In the genomic region with DNA sequence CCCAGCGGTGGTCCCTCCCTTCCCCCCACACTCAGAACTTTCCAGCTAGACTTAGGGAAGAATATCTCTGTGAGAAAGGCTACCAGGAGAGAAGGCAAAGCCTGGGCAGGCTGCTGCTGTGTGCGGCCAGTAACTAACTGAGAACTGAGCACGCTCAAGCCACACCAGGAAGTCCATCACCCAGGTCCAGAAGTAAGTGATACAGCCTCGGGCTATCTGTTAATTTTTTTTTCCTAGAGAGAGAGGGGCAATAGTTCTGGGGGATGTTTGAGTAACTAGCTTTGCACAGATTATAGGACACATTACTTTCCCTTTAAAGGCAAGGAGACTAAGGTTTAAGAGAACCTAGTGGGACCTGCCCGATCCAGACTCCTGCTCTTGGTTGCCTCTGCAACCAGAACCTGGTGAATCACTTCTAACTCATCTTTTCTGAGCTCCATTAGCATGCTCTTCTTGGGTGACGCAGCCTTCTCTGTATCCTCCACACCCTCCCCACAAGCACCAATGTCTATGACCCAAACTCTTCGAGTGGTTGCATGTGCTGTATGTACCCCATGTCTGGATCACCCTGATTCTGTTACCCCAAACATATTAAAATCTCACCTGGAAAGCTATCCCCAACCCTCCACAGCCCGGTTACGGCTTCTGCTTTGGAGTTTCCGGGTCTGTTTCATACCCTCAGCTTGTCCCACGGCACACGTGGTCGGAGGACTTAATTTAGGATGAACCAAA, we compare ENCODE assay signal across 8 mouse cellular contexts. TPM values are rescaled to one million over a fixed set of nuclear protein-coding genes. Genes with fewer than 3 reads are reported as not detected.
DNase-seq lines count a peak whose midpoint lies in the region; ATAC-seq and TF ChIP-seq lines count a peak whose summit lies in the region.

No protein-coding gene starts in this region.

- peak overlapping the region; percentile 86 for H3K9ac ChIP-seq in heart, embryonic 12.5 days
- peak overlapping the region; percentile 83 for H3K9ac ChIP-seq in CH12.LX (ENCODE audit: insufficient read depth, low read depth)
- H3K9ac ChIP-seq in embryonic facial prominence, embryonic 15.5 days, result peak overlapping the region; percentile 60
- H3K9ac ChIP-seq in limb, embryonic 11.5 days (ENCODE audit: low read length), result peak overlapping the region; percentile 90
- H3K9ac ChIP-seq in neural tube, embryonic 12.5 days, result peak overlapping the region; percentile 87

- no peaks in the 10 kb centered on the region for H3K27me3 ChIP-seq in heart, embryonic 12.5 days (replicated peaks)
- H3K27me3 ChIP-seq in CH12.LX (replicated peaks), result no peaks in the 10 kb centered on the region
- no peaks in the 10 kb centered on the region for H3K27me3 ChIP-seq in embryonic facial prominence, embryonic 15.5 days
- H3K27me3 ChIP-seq in limb, embryonic 11.5 days (ENCODE audit: control insufficient read depth, insufficient read depth, low read length), result no peaks in the 10 kb centered on the region
- H3K27me3 ChIP-seq in neural tube, embryonic 12.5 days (replicated peaks), result no peaks in the 10 kb centered on the region

- no peak for TF ChIP-seq RAD21 in CH12.LX (IDR thresholded peaks at IDR 0.05; ENCODE audit: low read depth, low read length)

- peaks cover 24% of the 10 kb centered on the region for H3K4me1 ChIP-seq in heart, embryonic 12.5 days (replicated peaks)
- H3K4me1 ChIP-seq in CH12.LX (ENCODE audit: control insufficient read depth in 1 of 2, insufficient read depth in 2 of 2), result peaks cover 16 to 51% of the 10 kb centered on the region in 2 experiments
- H3K4me1 ChIP-seq in embryonic facial prominence, embryonic 15.5 days, result peaks cover 23% of the 10 kb centered on the region
- H3K4me1 ChIP-seq in limb, embryonic 11.5 days (ENCODE audit: control insufficient read depth, insufficient read depth, low read length), result 0 out of 2 replicates have a peak, but pooled peaks cover 6% of the 10 kb centered on the region
- peaks cover 21% of the 10 kb centered on the region for H3K4me1 ChIP-seq in neural tube, embryonic 12.5 days

- 0 out of 2 replicates have a peak, but pooled peaks have one; percentile 18 for ATAC-seq in heart, embryonic 12.5 days (ENCODE audit: insufficient number of reproducible peaks, low FRiP score)
- 0 out of 2 replicates have a peak, but pooled peaks have one; percentile 6 for ATAC-seq in embryonic facial prominence, embryonic 15.5 days (ENCODE audit: insufficient number of reproducible peaks, low FRiP score, low TSS enrichment, low read depth)
- ATAC-seq in limb, embryonic 11.5 days (ENCODE audit: insufficient number of reproducible peaks, low FRiP score, low TSS enrichment, low read depth), result no peak
- ATAC-seq in neural tube, embryonic 12.5 days (ENCODE audit: low FRiP score, low read depth), result 0 out of 2 replicates have a peak, but pooled peaks have one; percentile 8

- H3K27ac ChIP-seq in heart, embryonic 12.5 days (ENCODE audit: poor library complexity, severe bottlenecking), result peak overlapping the region; percentile 50; the same call in 1 of the 2 replicates
- peak overlapping the region; percentile 54; the same call in 1 of the 2 replicates for H3K27ac ChIP-seq in CH12.LX (ENCODE audit: insufficient read depth, low read depth)
- H3K27ac ChIP-seq in embryonic facial prominence, embryonic 15.5 days (replicated peaks), result peak overlapping the region; percentile 58; the same call in 1 of the 2 replicates
- no peak overlapping the region for H3K27ac ChIP-seq in limb, embryonic 11.5 days (replicated peaks; ENCODE audit: low read depth, low read length)
- H3K27ac ChIP-seq in neural tube, embryonic 12.5 days, result no peak overlapping the region

- peak overlapping the region; percentile 82 for H3K4me3 ChIP-seq in heart, embryonic 12.5 days
- H3K4me3 ChIP-seq in CH12.LX (replicated peaks in 1 of 3; ENCODE audit: low read depth in 2 of 3, low read length in 2 of 3, poor library complexity in 1 of 3), result peak overlapping the region; percentile 91 to 95 (median 93)
- peak overlapping the region; percentile 87 for H3K4me3 ChIP-seq in embryonic facial prominence, embryonic 15.5 days (replicated peaks)
- peak overlapping the region; percentile 88 for H3K4me3 ChIP-seq in limb, embryonic 11.5 days (ENCODE audit: low read depth, low read length)
- H3K4me3 ChIP-seq in neural tube, embryonic 12.5 days, result peak overlapping the region; percentile 84

- 6% methylated on average over 13 of the region's 13 CpGs for WGBS in heart, embryonic 12.5 days
- WGBS in embryonic facial prominence, embryonic 15.5 days, result 4% methylated on average over 13 of the region's 13 CpGs
- WGBS in limb, embryonic 11.5 days, result 4% methylated on average over 13 of the region's 13 CpGs
- 10% methylated on average over 13 of the region's 13 CpGs for WGBS in neural tube, embryonic 12.5 days

- TF ChIP-seq EP300 in CH12.LX (IDR thresholded peaks at IDR 0.05; ENCODE audit: low read length), result no peak

- H3K36me3 ChIP-seq in heart, embryonic 12.5 days, result peaks cover 10% of the 10 kb centered on the region
- peaks cover 2 to 34% of the 10 kb centered on the region in 2 experiments for H3K36me3 ChIP-seq in CH12.LX (replicated peaks in 1 of 2; ENCODE audit: control insufficient read depth in 1 of 2, insufficient read depth in 1 of 2, low read length in 1 of 2)
- peaks cover 8% of the 10 kb centered on the region for H3K36me3 ChIP-seq in embryonic facial prominence, embryonic 15.5 days
- H3K36me3 ChIP-seq in limb, embryonic 11.5 days (ENCODE audit: control insufficient read depth, insufficient read depth, low read length), result no peaks in the 10 kb centered on the region
- peaks cover 5% of the 10 kb centered on the region for H3K36me3 ChIP-seq in neural tube, embryonic 12.5 days

- no peak for TF ChIP-seq POLR2A in CH12.LX (IDR thresholded peaks at IDR 0.05; ENCODE audit: low read depth, low read length)

- dilution Hi-C loops in CH12.LX (cut with MboI; ENCODE audit: extremely low pct_ligation_motif_present, extremely low pct_unique_long_range_greater_than_20kb, low sequenced_read_pairs), result no loop called here

- no peak for DNase-seq in heart, postnatal 36 days
- DNase-seq in CH12.LX (ENCODE audit: extremely low read depth), result no peak
- peak; percentile 56 for DNase-seq in limb, embryonic 11.5 days (ENCODE audit: low spot score)
- DNase-seq in frontal cortex, postnatal 10 days (ENCODE audit: low spot score in 2 of 2), result no peak
- no peak for DNase-seq in layer of hippocampus, adult 18-20 months (ENCODE audit: low spot score in 2 of 2)

- in situ Hi-C loops in CH12.LX (cut with MboI; ENCODE audit: low pct_ligation_motif_present, low pct_unique_long_range_greater_than_20kb, low sequenced_read_pairs), result no loop called here

- TF ChIP-seq CTCF in CH12.LX (conservative IDR thresholded peaks at IDR 0.05 in 1 of 2, IDR thresholded peaks at IDR 0.05 in 1 of 2; ENCODE audit: low read depth in 2 of 2, low read length in 2 of 2), result no peak

- no peaks in the 10 kb centered on the region for H3K9me3 ChIP-seq in heart, embryonic 12.5 days (replicated peaks)
- no peaks in the 10 kb centered on the region for H3K9me3 ChIP-seq in CH12.LX (replicated peaks; ENCODE audit: low read length)
- no peaks in the 10 kb centered on the region for H3K9me3 ChIP-seq in embryonic facial prominence, embryonic 15.5 days (replicated peaks)
- no peaks in the 10 kb centered on the region for H3K9me3 ChIP-seq in limb, embryonic 11.5 days (ENCODE audit: control insufficient read depth, low read length)
- H3K9me3 ChIP-seq in neural tube, embryonic 12.5 days, result no peaks in the 10 kb centered on the region

- intact Hi-C loops in heart, postnatal 36 days (cut with DNase I), result loop anchor here (1.0 to 5.0 kb wide), 3 partner anchors 51 to 252 kb away; no protein-coding TSS in a partner anchor

- H3K79me2 ChIP-seq in CH12.LX (replicated peaks; ENCODE audit: control insufficient read depth, extremely low read depth, insufficient read depth, poor library complexity, severe bottlenecking), result peaks cover 57% of the 10 kb centered on the region

- H3K4me2 ChIP-seq in heart, embryonic 12.5 days, result peak overlapping the region; percentile 99
- H3K4me2 ChIP-seq in CH12.LX (ENCODE audit: insufficient read depth, low read depth, poor library complexity, severe bottlenecking), result peak overlapping the region; percentile 95
- peak overlapping the region; percentile 91 for H3K4me2 ChIP-seq in embryonic facial prominence, embryonic 15.5 days (replicated peaks)
- H3K4me2 ChIP-seq in limb, embryonic 11.5 days (ENCODE audit: low read depth, severe bottlenecking), result peak overlapping the region; percentile 94
- H3K4me2 ChIP-seq in neural tube, embryonic 12.5 days (replicated peaks), result peak overlapping the region; percentile 99

RNA-seq across cellular contexts. Expression of gene Rcc1, which starts 8.8 kb away (rescaled TPM):
- 39.2 and 47.1 TPM in 2 replicates for polyA plus RNA-seq in heart, embryonic 12.5 days (2016; fragmentation: Nextera tagmentation; extraction: Ambion mirVana)
- 1 to 10 TPM; 6.4 to 7.2 TPM for total RNA-seq in heart, postnatal 36 days (2021)
- total RNA-seq in CH12.LX (2012; rRNA removed) (93.6 and 126 TPM in 2 replicates), CH12.LX (2014; rRNA removed) (148 and 150 TPM in 2 replicates)
- polyA plus RNA-seq in CH12.LX (2012; ENCODE audit: insufficient read length, low read depth), result 149 and 170 TPM in 2 replicates
- polyA plus RNA-seq in embryonic facial prominence, embryonic 15.5 days (2015; fragmentation: Nextera tagmentation; extraction: Ambion mirVana), result 66.6 and 69.8 TPM in 2 replicates
- polyA plus RNA-seq in limb, embryonic 11.5 days (2014; fragmentation: Nextera tagmentation; extraction: Ambion mirVana), result 81.0 and 82.2 TPM in 2 replicates
- polyA plus RNA-seq in neural tube, embryonic 12.5 days (2016; fragmentation: Nextera tagmentation; extraction: Ambion mirVana), result 71.0 and 75.8 TPM in 2 replicates
- 10 to 100 TPM in 1 of 2 experiments, 1 to 10 TPM in 1; 9.8 to 12.3 TPM for total RNA-seq in layer of hippocampus, adult 18-20 months (2021)

RNA-seq across cellular contexts. Expression of gene Trnau1ap, which starts 15.2 kb away (rescaled TPM):
- polyA plus RNA-seq in heart, embryonic 12.5 days (2016; fragmentation: Nextera tagmentation; extraction: Ambion mirVana), result 64.8 and 68.5 TPM in 2 replicates
- 10 to 100 TPM; 25.0 to 28.8 TPM for total RNA-seq in heart, postnatal 36 days (2021)
- 71.5 and 86.5 TPM in 2 replicates for total RNA-seq in CH12.LX (2012; rRNA removed)
- total RNA-seq in CH12.LX (2014; rRNA removed), result 70.6 and 80.5 TPM in 2 replicates
- polyA plus RNA-seq in CH12.LX (2012; ENCODE audit: insufficient read length, low read depth), result 60.7 and 64.4 TPM in 2 replicates
- polyA plus RNA-seq in embryonic facial prominence, embryonic 15.5 days (2015; fragmentation: Nextera tagmentation; extraction: Ambion mirVana), result 74.1 and 75.7 TPM in 2 replicates
- polyA plus RNA-seq in limb, embryonic 11.5 days (2014; fragmentation: Nextera tagmentation; extraction: Ambion mirVana), result 81.3 and 83.6 TPM in 2 replicates
- polyA plus RNA-seq in neural tube, embryonic 12.5 days (2016; fragmentation: Nextera tagmentation; extraction: Ambion mirVana), result 77.1 and 77.9 TPM in 2 replicates
- total RNA-seq in layer of hippocampus, adult 18-20 months (2021), result 10 to 100 TPM; 21.9 to 22.0 TPM

RNA-seq across cellular contexts. Expression of gene Rab42, which starts 41.4 kb away (rescaled TPM):
- polyA plus RNA-seq in heart, embryonic 12.5 days (2016; fragmentation: Nextera tagmentation; extraction: Ambion mirVana), result 1.1 TPM in 2 replicates
- total RNA-seq in heart, postnatal 36 days (2021), result under 1 TPM in 1 of 2 experiments, not detected in 1; 0.98 TPM
- 0.38 and 0.51 TPM in 2 replicates for total RNA-seq in CH12.LX (2012; rRNA removed)
- total RNA-seq in CH12.LX (2014; rRNA removed), result not detected in 2 replicates
- 0.31 TPM in 1 of 2 replicates, not detected in the other for polyA plus RNA-seq in CH12.LX (2012; ENCODE audit: insufficient read length, low read depth)
- polyA plus RNA-seq in embryonic facial prominence, embryonic 15.5 days (2015; fragmentation: Nextera tagmentation; extraction: Ambion mirVana), result 2.4 and 3.4 TPM in 2 replicates
- polyA plus RNA-seq in limb, embryonic 11.5 days (2014; fragmentation: Nextera tagmentation; extraction: Ambion mirVana), result 0.61 and 0.95 TPM in 2 replicates
- 1.0 and 1.2 TPM in 2 replicates for polyA plus RNA-seq in neural tube, embryonic 12.5 days (2016; fragmentation: Nextera tagmentation; extraction: Ambion mirVana)
- total RNA-seq in layer of hippocampus, adult 18-20 months (2021), result 1 to 10 TPM; 1.2 to 2.5 TPM

Comparison
In these comparisons a context has a peak if more than half of its experiments do, and no peak if none do; other contexts are left out.
1. H3K27ac ChIP-seq: peak in heart, embryonic 12.5 days (single experiment), CH12.LX (single experiment) and embryonic facial prominence, embryonic 15.5 days (single experiment); none in limb, embryonic 11.5 days (single experiment) and neural tube, embryonic 12.5 days (single experiment).
2. Peak in every context shown above with its lines, with median percentiles within 50 percentile points of each other: H3K4me2 ChIP-seq, H3K4me3 ChIP-seq and H3K9ac ChIP-seq.